Mouse (Mus musculus): ENCODE data around the gene Cd79a.

- no peak for TF ChIP-seq CTCF (IDR thresholded peaks at IDR 0.05; ENCODE audit: low read depth)
- no peak for TF ChIP-seq EP300 (IDR thresholded peaks at IDR 0.05; ENCODE audit: low read depth)
Observed at GRCm38 (mm10) chr7:24906551-24906950, 9.4 kb downstream of the Cd79a start.
